Mouse (Mus musculus) forebrain, embryonic 11.5 days (tissue): ENCODE measurements around the gene Mtch1. TPM values are rescaled to one million over a fixed set of nuclear protein-coding genes. Genes with fewer than 3 reads are reported as not detected.
A peak's percentile ranks its signal among the peaks of the same experiment; 100 is the strongest.

Experiments used
- ATAC-seq: fragments of 200-750 bp; cut with Nextera tagmentation; replicated peaks from 2 replicates; pipeline ENCODE4 v1.8.0; 2017; ENCODE audit warnings: moderate TSS enrichment; ENCODE audit not compliant: low FRiP score
- DNase-seq: peaks from one replicate; pipeline ENCODE4 v3.0.0-alpha.2; 2017; ENCODE audit warnings: low spot score
- H3K27ac ChIP-seq: fragments of 300-500 bp; sonication (generic); 2 replicates; pipeline ENCODE4 v1.5.1; 2014; ENCODE audit warnings: low read depth, low read length
- H3K27me3 ChIP-seq: fragments of 300-500 bp; sonication (generic); 2 replicates; pipeline ENCODE4 v1.6.1; 2014; ENCODE audit warnings: mild to moderate bottlenecking, low read length, mixed read lengths; ENCODE audit not compliant: control insufficient read depth, insufficient read depth
- H3K36me3 ChIP-seq: fragments of 300-500 bp; sonication (generic); 2 replicates; pipeline ENCODE4 v1.6.1; 2014; ENCODE audit warnings: mild to moderate bottlenecking, low read length, moderate library complexity, mixed read lengths; ENCODE audit not compliant: control insufficient read depth, insufficient read depth
- H3K4me1 ChIP-seq: fragments of 300-500 bp; sonication (generic); replicated peaks from 2 replicates; pipeline ENCODE4 v1.6.1; 2014; ENCODE audit warnings: low read length, mixed read lengths; ENCODE audit not compliant: control insufficient read depth, insufficient read depth
- H3K4me2 ChIP-seq: fragments of 300-500 bp; sonication (generic); 2 replicates; pipeline ENCODE4 v1.6.1; 2014; ENCODE audit warnings: low read depth, mild to moderate bottlenecking, low read length, moderate library complexity, mixed read lengths; ENCODE audit not compliant: severe bottlenecking
- H3K4me3 ChIP-seq: fragments of 300-500 bp; sonication (generic); 2 replicates; pipeline ENCODE4 v1.5.1; 2014; ENCODE audit warnings: low read depth, low read length
- H3K9ac ChIP-seq: fragments of 300-500 bp; sonication (generic); 2 replicates; pipeline ENCODE4 v1.6.1; 2014; ENCODE audit warnings: low read length
- H3K9me3 ChIP-seq: fragments of 300-500 bp; sonication (generic); 2 replicates; pipeline ENCODE4 v1.6.1; 2016; ENCODE audit warnings: low read length, mixed read lengths; ENCODE audit not compliant: control insufficient read depth
- WGBS: fragments of 180-500 bp; shearing (Covaris S2); extraction: QIAGEN DNeasy Blood & Tissue Kit; methylation state at CpG from one replicate; pipeline ENCODE4 v1.1.7; 2014; 5-methylcytosine and 5-hydroxymethylcytosine counted together
- polyA plus RNA-seq: library from polyadenylated mRNA; unstranded; fragments of >200 nt; fragmentation: Nextera tagmentation; extraction: Ambion mirVana; gene quantifications from 2 replicates; pipeline ENCODE4 v1.2.1, GENCODE M21; 2014

Mtch1 gene
- polyA plus RNA-seq, 1 experiment from 2014 or later: 332 TPM

- no peak for DNase-seq
- Histone ChIP-seq H3K4me3 (no peak overlapping the region), H3K36me3 (peaks cover 6% of the 10 kb centered on the region; the same call in 1 of the 2 replicates), H3K4me1 (peaks cover 15% of the 10 kb centered on the region), H3K27ac (no peak overlapping the region), H3K27me3 (no peaks in the 10 kb centered on the region), H3K4me2 (no peak overlapping the region), H3K9me3 (no peaks in the 10 kb centered on the region), H3K9ac (no peak overlapping the region)
- WGBS: 94% methylated on average over 5 of the region's 5 CpGs
- ATAC-seq: no peak
Measured at GRCm38 (mm10) chr17:29343241-29343640, 4.5 kb downstream of the Mtch1 start.

GRCm38 (mm10) chr17:29342010-29342910, 5.5 kb downstream of the Mtch1 start:
- Histone ChIP-seq H3K4me1 (peaks cover 11% of the 10 kb centered on the region), H3K27ac (peak overlapping the region; percentile 19; the same call in 1 of the 2 replicates), H3K36me3 (peaks cover 9% of the 10 kb centered on the region; the same call in 1 of the 2 replicates), H3K4me3 (no peak overlapping the region), H3K27me3 (no peaks in the 10 kb centered on the region), H3K9me3 (no peaks in the 10 kb centered on the region), H3K9ac (no peak overlapping the region; the same call in 1 of the 2 replicates), H3K4me2 (no peak overlapping the region)
- ATAC-seq (no peak), DNase-seq (no peak)
- 56% methylated on average over 13 of the region's 13 CpGs for WGBS

- no peak for DNase-seq
- Histone ChIP-seq H3K9ac (no peak overlapping the region; the same call in 1 of the 2 replicates), H3K9me3 (no peaks in the 10 kb centered on the region), H3K27ac (peak overlapping the region; percentile 19; the same call in 1 of the 2 replicates), H3K4me1 (peaks cover 11% of the 10 kb centered on the region), H3K4me2 (no peak overlapping the region), H3K4me3 (no peak overlapping the region), H3K27me3 (no peaks in the 10 kb centered on the region), H3K36me3 (peaks cover 11% of the 10 kb centered on the region; the same call in 1 of the 2 replicates)
- no peak; the same call in 1 of the 2 replicates for ATAC-seq
- WGBS: 21% methylated on average over 9 of the region's 9 CpGs
Measured at GRCm38 (mm10) chr17:29341591-29342003, 6.1 kb downstream of the Mtch1 start.

GRCm38 (mm10) chr17:29340406-29341261, 7.1 kb downstream of the Mtch1 start:
- 84% methylated on average over 18 of the region's 18 CpGs for WGBS
- Histone ChIP-seq H3K9me3 (no peaks in the 10 kb centered on the region), H3K4me2 (no peak overlapping the region), H3K27ac (no peak overlapping the region), H3K4me3 (no peak overlapping the region), H3K27me3 (no peaks in the 10 kb centered on the region), H3K9ac (no peak overlapping the region), H3K36me3 (peaks cover 16% of the 10 kb centered on the region; the same call in 1 of the 2 replicates), H3K4me1 (peaks cover 7% of the 10 kb centered on the region)
- DNase-seq (no peak), ATAC-seq (no peak)

- no peaks in the 10 kb centered on the region for H3K27me3 ChIP-seq
- H3K9me3 ChIP-seq: no peaks in the 10 kb centered on the region
- ATAC-seq: no peak
- no peak for DNase-seq
- no peak overlapping the region for H3K9ac ChIP-seq
- H3K4me3 ChIP-seq: no peak overlapping the region
- 91% methylated on average over 11 of the region's 11 CpGs for WGBS
- no peak overlapping the region for H3K27ac ChIP-seq
- H3K4me2 ChIP-seq: no peak overlapping the region
- peaks cover 7% of the 10 kb centered on the region for H3K4me1 ChIP-seq
- peaks cover 16% of the 10 kb centered on the region; the same call in 1 of the 2 replicates for H3K36me3 ChIP-seq
Measured at GRCm38 (mm10) chr17:29339170-29339768, 8.5 kb downstream of the Mtch1 start.

GRCm38 (mm10) chr17:29337979-29338823, 9.5 kb downstream of the Mtch1 start:
- WGBS: 94% methylated on average over 9 of the region's 9 CpGs
- no peak for ATAC-seq

GRCm38 (mm10) chr17:29336266-29336990, 11.3 kb downstream of the Mtch1 start:
- no peak overlapping the region for H3K4me2 ChIP-seq
- H3K36me3 ChIP-seq: peaks cover 18% of the 10 kb centered on the region; the same call in 1 of the 2 replicates
- no peak overlapping the region for H3K27ac ChIP-seq
- no peak overlapping the region for H3K9ac ChIP-seq
- H3K4me1 ChIP-seq: peaks cover under 1% of the 10 kb centered on the region
- ATAC-seq (no peak), DNase-seq (peak; percentile 50)
- H3K9me3 ChIP-seq: no peaks in the 10 kb centered on the region
- 94% methylated on average over 19 of the region's 19 CpGs for WGBS
- no peaks in the 10 kb centered on the region for H3K27me3 ChIP-seq
- no peak overlapping the region for H3K4me3 ChIP-seq

More at GRCm38 (mm10) chr17:29337979-29338823, 9.5 kb downstream of the Mtch1 start:
- Histone ChIP-seq H3K27me3 (no peaks in the 10 kb centered on the region), H3K9ac (no peak overlapping the region), H3K9me3 (no peaks in the 10 kb centered on the region), H3K27ac (no peak overlapping the region), H3K4me2 (no peak overlapping the region), H3K4me1 (peaks cover 7% of the 10 kb centered on the region), H3K36me3 (peaks cover 18% of the 10 kb centered on the region; the same call in 1 of the 2 replicates), H3K4me3 (no peak overlapping the region)
- peak; percentile 44 for DNase-seq
